Mouse (Mus musculus): ENCODE measurements around the gene Trp63.

- TF ChIP-seq POLR2A (IDR thresholded peaks at IDR 0.05; ENCODE audit: low read depth, low read length): no peak
- no peak for TF ChIP-seq CTCF (conservative IDR thresholded peaks at IDR 0.05; ENCODE audit: insufficient read depth, insufficient read length, low read depth, low read length)
Observed at GRCm38 (mm10) chr16:25826016-25826415, 142.5 kb downstream of the Trp63 start.
